Mouse (Mus musculus): ENCODE data around the gene Smg1.

Gene Smg1

GRCm38 (mm10) chr7:118143123-118143522 lies 100.3 kb downstream of the Smg1 start:
- no peak for DNase-seq (ENCODE audit: extremely low spot score)

- no peak for DNase-seq (ENCODE audit: extremely low spot score)
These were observed 102.2 kb downstream of the Smg1 start for GRCm38 (mm10) chr7:118141271-118141670.

- no peak for DNase-seq (ENCODE audit: extremely low spot score)
These were observed 108.3 kb downstream of the Smg1 start for GRCm38 (mm10) chr7:118135128-118135527.

- DNase-seq (ENCODE audit: extremely low spot score): peak; percentile 98
These were observed 113.9 kb downstream of the Smg1 start, which contains the start of gene Arl6ip1 for GRCm38 (mm10) chr7:118129430-118130041. Arl6ip1 (minus strand) TSS chr7:118129662.

GRCm38 (mm10) chr7:118128925-118129429 lies 114.5 kb downstream of the Smg1 start:
- DNase-seq (ENCODE audit: extremely low spot score): no peak

GRCm38 (mm10) chr7:118126219-118126875 lies 117.1 kb downstream of the Smg1 start:
- no peak for DNase-seq (ENCODE audit: extremely low spot score)

- DNase-seq (ENCODE audit: extremely low spot score): no peak
These were observed 117.7 kb downstream of the Smg1 start for GRCm38 (mm10) chr7:118125736-118126135.

- DNase-seq (ENCODE audit: extremely low spot score): no peak
These were observed 119.7 kb downstream of the Smg1 start for GRCm38 (mm10) chr7:118123512-118124411.

- no peak for DNase-seq (ENCODE audit: extremely low spot score)
These were observed 121.2 kb downstream of the Smg1 start for GRCm38 (mm10) chr7:118122235-118122634.

GRCm38 (mm10) chr7:118120654-118121053 lies 122.8 kb downstream of the Smg1 start:
- no peak for DNase-seq (ENCODE audit: extremely low spot score)

GRCm38 (mm10) chr7:118119946-118120345 lies 123.5 kb downstream of the Smg1 start:
- DNase-seq (ENCODE audit: extremely low spot score): no peak

- DNase-seq (ENCODE audit: extremely low spot score): no peak
These were observed 124.3 kb downstream of the Smg1 start for GRCm38 (mm10) chr7:118119142-118119541.

- DNase-seq (ENCODE audit: extremely low spot score): no peak
These were observed 125.0 kb downstream of the Smg1 start for GRCm38 (mm10) chr7:118118426-118118825.

- peak; percentile 18 for DNase-seq (ENCODE audit: extremely low spot score)
These were observed 125.8 kb downstream of the Smg1 start for GRCm38 (mm10) chr7:118117539-118118210.

- DNase-seq (ENCODE audit: extremely low spot score): peak; percentile 27
These were observed 126.5 kb downstream of the Smg1 start for GRCm38 (mm10) chr7:118116787-118117538.

GRCm38 (mm10) chr7:118115877-118116568 lies 127.4 kb downstream of the Smg1 start, which contains the start of gene Rps15a:
Rps15a (minus strand) TSS chr7:118116188.
- DNase-seq (ENCODE audit: extremely low spot score): peak; percentile 93

GRCm38 (mm10) chr7:118115533-118115876 lies 128.0 kb downstream of the Smg1 start:
- no peak for DNase-seq (ENCODE audit: extremely low spot score)

- DNase-seq (ENCODE audit: extremely low spot score): no peak
These were observed 129.8 kb downstream of the Smg1 start for GRCm38 (mm10) chr7:118113541-118114297.

- DNase-seq (ENCODE audit: extremely low spot score): no peak
These were observed 132.3 kb downstream of the Smg1 start for GRCm38 (mm10) chr7:118111128-118111527.

- no peak for DNase-seq (ENCODE audit: extremely low spot score)
These were observed 135.8 kb downstream of the Smg1 start for GRCm38 (mm10) chr7:118107671-118108070.

Data from embryo, embryonic 9.5 days (tissue).